Mouse (Mus musculus) frontal cortex, postnatal 10 days (tissue): ENCODE results near the gene Dusp6.
"Not testable (repeated sequence)": the region's sequence is repeated elsewhere in the genome, so short reads cannot be mapped to it uniquely, and the experiment has no call there.

Source experiments
- DNase-seq, 2 experiments: peaks; one replicate each; pipeline ENCODE4 v3.0.0; 2022; ENCODE audit warnings: low spot score in 2 of 2, mixed read lengths in 1 of 2

Gene Dusp6

GRCm38 (mm10) chr10:99262867-99263379 lies at the start of gene Dusp6:
TSS of gene Dusp6 (plus strand) at chr10:99263231.
- peak; percentile 96 to 99 for DNase-seq

GRCm38 (mm10) chr10:99214421-99215299 lies 48.4 kb upstream of the Dusp6 start:
- no peak for DNase-seq

- not testable (repeated sequence) for DNase-seq
Measured at GRCm38 (mm10) chr10:99216570-99216969, 46.5 kb upstream of the Dusp6 start.

GRCm38 (mm10) chr10:99221540-99221939 lies 41.5 kb upstream of the Dusp6 start:
- no peak for DNase-seq

GRCm38 (mm10) chr10:99222726-99223125 lies 40.3 kb upstream of the Dusp6 start:
- DNase-seq: peak in 1 of 2 experiments; percentile 50

- no peak for DNase-seq
Measured at GRCm38 (mm10) chr10:99224218-99224617, 38.8 kb upstream of the Dusp6 start.

- DNase-seq: no peak
Measured at GRCm38 (mm10) chr10:99226782-99227181, 36.2 kb upstream of the Dusp6 start.

- no peak for DNase-seq
Measured at GRCm38 (mm10) chr10:99227968-99228864, 34.8 kb upstream of the Dusp6 start.

GRCm38 (mm10) chr10:99229031-99229684 lies 33.9 kb upstream of the Dusp6 start:
- no peak for DNase-seq

- DNase-seq: no peak
Measured at GRCm38 (mm10) chr10:99232518-99233227, 30.4 kb upstream of the Dusp6 start.

GRCm38 (mm10) chr10:99234336-99234735 lies 28.7 kb upstream of the Dusp6 start:
- no peak for DNase-seq

GRCm38 (mm10) chr10:99235081-99235480 lies 27.9 kb upstream of the Dusp6 start:
- no peak for DNase-seq

- no peak for DNase-seq
Measured at GRCm38 (mm10) chr10:99237205-99237832, 25.7 kb upstream of the Dusp6 start.

- DNase-seq: no peak
Measured at GRCm38 (mm10) chr10:99238537-99238936, 24.5 kb upstream of the Dusp6 start.

GRCm38 (mm10) chr10:99241284-99241828 lies 21.7 kb upstream of the Dusp6 start:
- no peak for DNase-seq

GRCm38 (mm10) chr10:99241829-99242711 lies 21.0 kb upstream of the Dusp6 start:
- DNase-seq: no peak

- no peak for DNase-seq
Measured at GRCm38 (mm10) chr10:99242721-99243120, 20.3 kb upstream of the Dusp6 start.

- no peak for DNase-seq
Measured at GRCm38 (mm10) chr10:99243907-99244489, 19.0 kb upstream of the Dusp6 start.
